Mouse (Mus musculus) intestine, embryonic 16.5 days (tissue): Measurements from ENCODE around the gene Gpr84. TPM values are rescaled to one million over a fixed set of nuclear protein-coding genes. Genes with fewer than 3 reads are reported as not detected.

Experiments used
- ATAC-seq: fragments of 200-750 bp; cut with Nextera tagmentation; 2 replicates; pipeline ENCODE4 v1.8.0; 2017; ENCODE audit warnings: moderate TSS enrichment, moderate library complexity
- H3K27ac ChIP-seq: fragments of 300-500 bp; sonication (generic); 2 replicates; pipeline ENCODE4 v1.5.1; 2014; ENCODE audit warnings: mild to moderate bottlenecking, low read length
- H3K27me3 ChIP-seq: fragments of 300-500 bp; sonication (generic); replicated peaks from 2 replicates; pipeline ENCODE4 v1.6.1; 2014; ENCODE audit warnings: low read length, control low read depth, mixed read lengths; ENCODE audit not compliant: control insufficient read depth, insufficient read depth
- H3K36me3 ChIP-seq: fragments of 300-500 bp; sonication (generic); 2 replicates; pipeline ENCODE4 v1.6.1; 2014; ENCODE audit warnings: low read length, control low read depth; ENCODE audit not compliant: control insufficient read depth, insufficient read depth
- H3K4me1 ChIP-seq: fragments of 300-500 bp; sonication (generic); 2 replicates; pipeline ENCODE4 v1.6.1; 2014; ENCODE audit warnings: low read length, control low read depth, mixed read lengths; ENCODE audit not compliant: control insufficient read depth, insufficient read depth
- H3K4me2 ChIP-seq: fragments of 300-500 bp; sonication (generic); 2 replicates; pipeline ENCODE4 v1.6.1; 2014; ENCODE audit warnings: low read depth, low read length, control low read depth
- H3K4me3 ChIP-seq: fragments of 300-500 bp; sonication (generic); 2 replicates; pipeline ENCODE4 v1.5.1; 2014; ENCODE audit warnings: mild to moderate bottlenecking, low read length
- H3K9ac ChIP-seq: fragments of 300-500 bp; sonication (generic); 2 replicates; pipeline ENCODE4 v1.6.1; 2014; ENCODE audit warnings: low read depth, low read length
- H3K9me3 ChIP-seq: fragments of 300-500 bp; sonication (generic); 2 replicates; pipeline ENCODE4 v1.6.1; 2016; ENCODE audit warnings: low read length, control low read depth; ENCODE audit not compliant: control insufficient read depth
- WGBS: fragments of 180-500 bp; shearing (Covaris S2); extraction: QIAGEN DNeasy Blood & Tissue Kit; methylation state at CpG from one replicate; pipeline ENCODE4 v1.1.7; 2014; 5-methylcytosine and 5-hydroxymethylcytosine counted together
- polyA plus RNA-seq: library from polyadenylated mRNA; unstranded; fragments of >200 nt; fragmentation: Nextera tagmentation; extraction: Ambion mirVana; gene quantifications from 2 replicates; pipeline ENCODE4 v1.2.1, GENCODE M21; 2015

Gpr84 gene
- polyA plus RNA-seq, 1 experiment from 2014 or later: 0.09 TPM

GRCm38 (mm10) chr15:103298026-103298425, 12.4 kb downstream of the Gpr84 start:
- H3K4me2 ChIP-seq: no peak overlapping the region

GRCm38 (mm10) chr15:103297313-103297712, 13.1 kb downstream of the Gpr84 start:
- no peak for ATAC-seq
- no peak overlapping the region for H3K4me2 ChIP-seq
- H3K4me1 ChIP-seq: peaks cover 29% of the 10 kb centered on the region
- no peaks in the 10 kb centered on the region for H3K27me3 ChIP-seq
- no peaks in the 10 kb centered on the region for H3K9me3 ChIP-seq
- H3K4me3 ChIP-seq: no peak overlapping the region
- H3K9ac ChIP-seq: no peak overlapping the region
- H3K27ac ChIP-seq: no peak overlapping the region
- 65% methylated on average over 6 of the region's 6 CpGs for WGBS
- H3K36me3 ChIP-seq: peaks cover 13% of the 10 kb centered on the region

More at GRCm38 (mm10) chr15:103298026-103298425, 12.4 kb downstream of the Gpr84 start:
- no peak for ATAC-seq
- Histone ChIP-seq H3K9me3 (no peaks in the 10 kb centered on the region), H3K27ac (no peak overlapping the region), H3K4me1 (peaks cover 37% of the 10 kb centered on the region), H3K36me3 (peaks cover 10% of the 10 kb centered on the region), H3K9ac (no peak overlapping the region), H3K4me3 (no peak overlapping the region), H3K27me3 (no peaks in the 10 kb centered on the region)
- WGBS: 76% methylated on average over 3 of the region's 3 CpGs

- H3K4me1 ChIP-seq: peaks cover 19% of the 10 kb centered on the region
- H3K27me3 ChIP-seq: no peaks in the 10 kb centered on the region
- no peak overlapping the region for H3K9ac ChIP-seq
- H3K36me3 ChIP-seq: peaks cover 23% of the 10 kb centered on the region
- ATAC-seq: no peak
- H3K9me3 ChIP-seq: no peaks in the 10 kb centered on the region
- H3K4me3 ChIP-seq: no peak overlapping the region
- H3K4me2 ChIP-seq: no peak overlapping the region
- no peak overlapping the region for H3K27ac ChIP-seq
- 29% methylated on average over 5 of the region's 5 CpGs for WGBS
These were observed 14.6 kb downstream of the Gpr84 start for GRCm38 (mm10) chr15:103295851-103296250.

- H3K4me2 ChIP-seq: no peak overlapping the region
- H3K4me3 ChIP-seq: no peak overlapping the region
- peaks cover 8% of the 10 kb centered on the region for H3K4me1 ChIP-seq
- no peak overlapping the region for H3K27ac ChIP-seq
- peaks cover 24% of the 10 kb centered on the region for H3K36me3 ChIP-seq
- 78% methylated on average over 2 of the region's 2 CpGs for WGBS
- no peaks in the 10 kb centered on the region for H3K27me3 ChIP-seq
- H3K9me3 ChIP-seq: no peaks in the 10 kb centered on the region
- no peak for ATAC-seq
- no peak overlapping the region for H3K9ac ChIP-seq
These were observed 15.8 kb downstream of the Gpr84 start for GRCm38 (mm10) chr15:103294649-103295048.

- WGBS: 93% methylated on average over 2 of the region's 2 CpGs
- H3K36me3 ChIP-seq: peaks cover 24% of the 10 kb centered on the region
These were observed 17.0 kb downstream of the Gpr84 start for GRCm38 (mm10) chr15:103293375-103293774.

GRCm38 (mm10) chr15:103292673-103293345, 17.6 kb downstream of the Gpr84 start:
- Histone ChIP-seq H3K4me1 (peaks cover 6% of the 10 kb centered on the region; the same call in 1 of the 2 replicates), H3K36me3 (peaks cover 23% of the 10 kb centered on the region), H3K9ac (no peak overlapping the region), H3K9me3 (no peaks in the 10 kb centered on the region), H3K27ac (no peak overlapping the region), H3K4me3 (no peak overlapping the region), H3K4me2 (no peak overlapping the region), H3K27me3 (no peaks in the 10 kb centered on the region)
- no peak for ATAC-seq
- WGBS: 89% methylated on average over 4 of the region's 4 CpGs

More at GRCm38 (mm10) chr15:103293375-103293774, 17.0 kb downstream of the Gpr84 start:
- no peaks in the 10 kb centered on the region for H3K27me3 ChIP-seq
- no peak overlapping the region for H3K9ac ChIP-seq
- no peaks in the 10 kb centered on the region for H3K9me3 ChIP-seq
- H3K4me1 ChIP-seq: peaks cover 6% of the 10 kb centered on the region; the same call in 1 of the 2 replicates
- no peak overlapping the region for H3K27ac ChIP-seq
- no peak overlapping the region for H3K4me3 ChIP-seq
- no peak for ATAC-seq
- no peak overlapping the region for H3K4me2 ChIP-seq

GRCm38 (mm10) chr15:103290843-103291242, 19.6 kb downstream of the Gpr84 start:
- Histone ChIP-seq H3K9ac (no peak overlapping the region), H3K4me3 (no peak overlapping the region), H3K9me3 (no peaks in the 10 kb centered on the region), H3K27me3 (no peaks in the 10 kb centered on the region), H3K27ac (no peak overlapping the region), H3K4me1 (peaks cover 6% of the 10 kb centered on the region; the same call in 1 of the 2 replicates), H3K36me3 (peaks cover 19% of the 10 kb centered on the region), H3K4me2 (no peak overlapping the region)
- WGBS: 80% methylated on average over 9 of the region's 9 CpGs
- ATAC-seq: no peak

- Histone ChIP-seq H3K4me2 (no peak overlapping the region), H3K4me3 (no peak overlapping the region), H3K9me3 (no peaks in the 10 kb centered on the region), H3K9ac (no peak overlapping the region), H3K27ac (no peak overlapping the region), H3K27me3 (no peaks in the 10 kb centered on the region), H3K4me1 (peaks cover 10% of the 10 kb centered on the region; the same call in 1 of the 2 replicates), H3K36me3 (peaks cover 19% of the 10 kb centered on the region)
- no peak for ATAC-seq
- 62% methylated on average over 6 of the region's 6 CpGs for WGBS
These were observed 20.0 kb downstream of the Gpr84 start for GRCm38 (mm10) chr15:103290417-103290816.

GRCm38 (mm10) chr15:103289600-103289999, 20.8 kb downstream of the Gpr84 start:
- Histone ChIP-seq H3K27ac (no peak overlapping the region), H3K9me3 (no peaks in the 10 kb centered on the region), H3K4me2 (no peak overlapping the region), H3K4me1 (peaks cover 13% of the 10 kb centered on the region; the same call in 1 of the 2 replicates), H3K27me3 (no peaks in the 10 kb centered on the region), H3K4me3 (no peak overlapping the region), H3K9ac (no peak overlapping the region), H3K36me3 (peaks cover 19% of the 10 kb centered on the region)
- no peak for ATAC-seq
- WGBS: 45% methylated on average over 5 of the region's 5 CpGs
